Mouse (Mus musculus) G1E-ER4 (cell line): ENCODE results near the gene Lsm14a. TPM values are rescaled to one million over a fixed set of nuclear protein-coding genes. Genes with fewer than 3 reads are reported as not detected.

Source experiments
- GATA1 ChIP-seq: IDR thresholded peaks from one replicate; pipeline ENCODE4 v1.8.0; 2012; ENCODE audit warnings: low read length, inconsistent platforms
- polyA plus RNA-seq: library from polyadenylated mRNA; stranded (reverse); fragments of >175 nt; gene quantifications from 2 replicates; pipeline ENCODE4 v1.2.3, GENCODE M21; 2012

Lsm14a gene
- polyA plus RNA-seq: 54.2 and 72.4 TPM in 2 replicates

GRCm38 (mm10) chr7:34393215-34393614 lies at the start of gene Lsm14a:
TSS of gene Lsm14a (minus strand) at chr7:34393315.
- no peak for TF ChIP-seq GATA1

DNA sequence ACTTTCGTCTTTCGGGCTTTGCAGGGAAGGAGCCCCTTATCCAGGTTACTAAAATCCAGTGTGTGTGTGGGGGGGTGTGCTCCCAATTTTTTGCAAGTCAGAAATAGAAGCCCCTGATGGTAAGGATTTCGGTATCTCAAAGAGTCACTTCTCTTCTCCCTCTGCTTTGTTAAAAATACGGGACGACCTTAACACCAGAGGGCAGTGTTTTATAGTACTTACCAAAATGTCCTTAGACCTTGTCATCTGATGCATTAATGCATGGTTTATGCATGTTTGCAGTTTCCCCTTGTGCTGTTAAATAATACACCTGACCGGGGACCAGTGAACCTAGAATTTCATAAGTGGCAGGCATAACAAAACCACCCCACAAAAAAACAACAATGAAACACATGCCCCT lies 45.8 kb upstream of the Lsm14a start:
- TF ChIP-seq GATA1: no peak

GRCm38 (mm10) chr7:34433597-34433996 lies 40.5 kb upstream of the Lsm14a start:
- TF ChIP-seq GATA1: no peak

DNA sequence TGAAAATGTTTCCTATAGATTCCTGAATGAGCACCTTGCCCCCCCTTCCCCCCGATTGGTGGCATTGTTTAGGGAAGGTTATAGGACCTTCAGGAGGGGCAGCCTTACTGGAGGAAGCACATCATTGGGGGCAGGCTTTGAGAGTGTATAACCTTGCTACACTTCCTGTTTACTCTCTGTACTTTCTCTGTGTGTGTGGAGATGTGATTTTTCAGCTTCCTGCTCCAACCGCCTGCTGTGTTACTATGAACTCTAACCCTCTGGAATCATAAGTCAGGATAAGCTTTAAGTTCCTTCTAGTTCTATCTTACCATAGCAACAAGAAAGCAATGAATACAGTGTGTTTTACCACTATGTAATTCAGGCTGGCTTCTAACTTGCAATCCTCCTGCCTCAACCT lies 28.1 kb upstream of the Lsm14a start:
- TF ChIP-seq GATA1: no peak

DNA sequence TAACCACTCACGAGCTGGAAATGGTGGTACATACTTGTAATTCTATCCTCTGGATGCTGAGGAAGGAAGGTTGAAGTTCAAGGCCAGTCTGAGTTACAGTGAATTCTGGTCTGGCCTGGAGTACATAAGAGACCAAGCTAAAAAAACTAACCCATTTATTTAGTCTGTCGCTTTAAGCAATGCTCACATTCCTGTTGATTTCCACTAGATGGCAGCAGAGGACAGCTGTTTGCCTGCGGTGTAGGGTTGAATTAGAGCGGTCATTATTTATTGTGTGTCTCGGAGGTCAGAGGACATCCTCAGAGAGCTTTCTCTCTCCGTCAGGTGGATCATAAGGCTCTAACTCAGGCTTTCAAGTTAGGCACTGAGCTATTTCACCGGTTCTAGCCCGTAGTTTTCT lies 14.4 kb upstream of the Lsm14a start:
- no peak for TF ChIP-seq GATA1

DNA sequence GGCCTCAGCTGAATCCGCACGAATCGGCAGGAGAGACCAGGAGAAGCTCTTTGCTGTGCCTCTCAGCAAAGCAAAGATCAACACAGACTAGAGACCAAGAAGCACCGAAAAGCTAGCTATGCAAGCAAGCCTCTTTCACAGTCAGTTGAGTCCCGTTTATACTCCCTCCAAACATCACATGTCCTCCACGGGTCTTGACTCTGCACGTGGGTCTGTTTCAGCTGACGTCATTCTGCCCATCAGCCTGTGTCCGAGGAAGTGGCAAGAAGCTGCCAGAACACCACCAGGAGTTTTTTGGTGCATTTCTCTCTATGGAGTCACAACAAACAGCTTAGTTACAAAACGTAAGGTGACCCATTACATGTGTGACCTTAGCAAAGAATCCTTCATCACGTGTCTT lies 10.8 kb upstream of the Lsm14a start:
- no peak for TF ChIP-seq GATA1

- TF ChIP-seq GATA1: no peak
Observed at GRCm38 (mm10) chr7:34400070-34400469, 7.0 kb upstream of the Lsm14a start.

DNA sequence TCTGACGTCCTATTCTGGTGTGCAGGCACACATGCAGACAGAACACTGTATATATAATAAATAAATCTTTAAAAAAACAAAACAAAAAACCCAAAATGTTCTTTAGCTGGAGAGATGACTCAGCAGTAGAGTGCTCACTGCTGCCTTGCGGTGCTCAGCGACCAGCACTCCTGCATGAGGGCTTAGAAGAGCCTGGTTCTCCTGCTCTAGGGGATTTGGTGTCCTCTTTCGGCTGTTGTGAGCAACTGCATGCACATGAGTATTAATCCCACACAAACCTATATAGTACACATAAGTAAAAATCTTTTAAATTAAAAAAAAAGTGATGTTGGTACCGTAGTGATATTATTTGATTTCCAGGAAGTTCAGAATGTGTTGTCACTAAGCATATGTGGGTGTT lies 5.7 kb upstream of the Lsm14a start:
- TF ChIP-seq GATA1: no peak

DNA sequence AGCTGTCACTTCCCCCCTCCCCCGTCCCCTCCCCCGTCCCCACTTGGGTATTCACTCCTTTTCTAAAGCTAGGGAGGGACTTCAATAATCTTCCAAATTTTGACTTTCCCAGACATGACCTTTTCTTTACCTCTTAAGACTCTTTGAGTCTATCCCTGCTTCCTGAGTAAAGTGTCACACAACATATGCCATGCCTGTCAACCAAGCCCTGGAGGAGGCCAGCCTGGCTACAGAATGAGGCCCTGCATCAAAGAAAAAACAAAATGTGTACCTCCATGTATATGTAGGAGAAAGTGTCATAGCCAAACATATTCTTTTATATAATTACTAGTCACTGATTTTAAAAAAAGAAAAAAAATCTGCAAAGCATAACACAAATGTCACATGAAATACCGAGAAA lies 3.7 kb upstream of the Lsm14a start:
- TF ChIP-seq GATA1: no peak

DNA sequence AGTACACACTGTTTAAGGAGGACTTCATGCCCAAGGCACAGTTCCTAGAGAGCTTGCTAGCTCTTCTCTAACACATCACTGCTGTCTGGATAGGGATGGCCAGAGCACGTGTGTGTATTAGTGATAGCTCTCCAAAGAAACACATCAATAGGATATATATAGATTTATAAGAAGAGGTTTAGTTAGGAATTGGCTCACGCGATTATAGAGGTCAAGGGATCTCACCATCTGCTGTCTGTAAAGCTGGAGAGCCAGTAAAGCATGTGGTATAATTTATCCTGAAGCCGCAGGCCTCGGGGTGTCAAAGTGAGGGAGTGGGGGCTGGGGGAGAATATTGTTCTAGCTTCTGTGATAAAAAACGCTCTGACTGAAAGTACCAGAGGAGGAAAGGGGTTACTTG lies 2.6 kb upstream of the Lsm14a start:
- no peak for TF ChIP-seq GATA1

- TF ChIP-seq GATA1: no peak
Observed at GRCm38 (mm10) chr7:34394636-34395035, 1.5 kb upstream of the Lsm14a start.

DNA sequence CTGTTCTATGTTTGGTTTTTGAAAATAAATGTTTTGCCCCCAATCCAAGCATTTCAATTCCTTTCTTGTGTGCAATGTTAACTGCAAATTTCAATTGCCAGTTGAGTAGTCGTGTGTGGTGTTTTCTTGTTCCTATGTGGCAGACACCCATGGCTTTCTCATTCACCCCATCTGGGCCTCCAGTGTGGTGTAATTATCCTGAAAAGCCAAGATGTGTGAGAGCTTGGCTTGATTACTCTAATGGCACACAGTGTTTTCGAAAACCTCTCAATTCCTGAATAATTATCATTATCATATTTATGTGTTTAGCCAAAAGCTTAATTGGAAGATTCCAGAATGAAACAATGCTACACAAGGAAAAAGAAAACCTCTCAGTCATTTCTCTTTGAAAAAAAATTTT lies 976 bp upstream of the Lsm14a start:
- no peak for TF ChIP-seq GATA1

GRCm38 (mm10) chr7:34392335-34392734 lies 780 bp downstream of the Lsm14a start:
- TF ChIP-seq GATA1: no peak

GRCm38 (mm10) chr7:34391711-34392110 lies 1.4 kb downstream of the Lsm14a start:
- no peak for TF ChIP-seq GATA1

DNA sequence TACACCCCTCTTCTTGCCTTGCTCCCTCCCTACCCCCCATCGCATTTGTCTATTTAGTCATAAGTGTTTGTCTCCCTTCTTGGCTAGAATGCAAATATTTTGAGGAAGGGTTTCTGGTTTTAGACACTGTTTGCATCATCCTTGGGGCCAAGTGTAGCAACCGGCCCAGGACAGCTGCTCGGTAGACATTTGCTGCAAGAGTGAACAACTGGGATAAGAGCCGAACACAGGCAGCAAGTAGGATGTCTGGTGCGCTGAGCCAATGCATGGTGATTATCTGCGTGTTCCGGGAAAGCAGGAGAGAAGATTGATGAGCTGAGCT lies 2.3 kb downstream of the Lsm14a start:
- TF ChIP-seq GATA1: no peak

DNA sequence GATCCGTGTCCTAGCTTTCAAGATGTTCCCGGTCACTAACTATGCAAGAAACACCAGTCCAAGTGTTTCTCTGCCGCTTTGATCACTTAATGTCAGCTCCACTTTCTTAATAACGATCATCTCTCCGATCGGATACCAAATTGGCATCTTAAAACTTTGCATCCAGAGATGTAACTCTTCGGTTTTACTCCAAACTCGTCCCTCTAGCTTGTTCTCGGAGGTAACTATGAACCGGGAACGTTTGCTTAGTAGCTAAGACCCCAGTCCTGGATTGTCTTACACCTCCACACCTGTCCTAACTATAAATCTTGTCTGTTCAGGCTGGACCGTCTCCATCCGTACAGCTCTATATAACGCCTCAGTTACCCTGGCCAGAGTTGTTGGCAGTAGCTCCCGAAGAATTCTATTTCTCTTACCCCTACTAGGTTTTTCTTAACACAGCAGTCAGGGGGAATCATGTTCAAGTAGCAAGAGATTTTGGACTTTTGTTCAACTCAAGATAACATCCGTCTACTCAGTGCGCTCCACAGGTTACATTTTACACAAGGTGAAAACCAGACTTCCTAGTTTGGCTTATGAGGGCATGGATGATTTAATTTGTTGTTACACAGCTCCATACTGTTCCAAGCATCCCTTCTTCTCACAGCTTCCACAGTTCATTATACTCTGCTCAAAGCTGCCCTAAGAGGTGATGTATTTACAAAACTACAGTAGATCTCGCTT lies 2.8 kb downstream of the Lsm14a start:
- no peak for TF ChIP-seq GATA1

DNA sequence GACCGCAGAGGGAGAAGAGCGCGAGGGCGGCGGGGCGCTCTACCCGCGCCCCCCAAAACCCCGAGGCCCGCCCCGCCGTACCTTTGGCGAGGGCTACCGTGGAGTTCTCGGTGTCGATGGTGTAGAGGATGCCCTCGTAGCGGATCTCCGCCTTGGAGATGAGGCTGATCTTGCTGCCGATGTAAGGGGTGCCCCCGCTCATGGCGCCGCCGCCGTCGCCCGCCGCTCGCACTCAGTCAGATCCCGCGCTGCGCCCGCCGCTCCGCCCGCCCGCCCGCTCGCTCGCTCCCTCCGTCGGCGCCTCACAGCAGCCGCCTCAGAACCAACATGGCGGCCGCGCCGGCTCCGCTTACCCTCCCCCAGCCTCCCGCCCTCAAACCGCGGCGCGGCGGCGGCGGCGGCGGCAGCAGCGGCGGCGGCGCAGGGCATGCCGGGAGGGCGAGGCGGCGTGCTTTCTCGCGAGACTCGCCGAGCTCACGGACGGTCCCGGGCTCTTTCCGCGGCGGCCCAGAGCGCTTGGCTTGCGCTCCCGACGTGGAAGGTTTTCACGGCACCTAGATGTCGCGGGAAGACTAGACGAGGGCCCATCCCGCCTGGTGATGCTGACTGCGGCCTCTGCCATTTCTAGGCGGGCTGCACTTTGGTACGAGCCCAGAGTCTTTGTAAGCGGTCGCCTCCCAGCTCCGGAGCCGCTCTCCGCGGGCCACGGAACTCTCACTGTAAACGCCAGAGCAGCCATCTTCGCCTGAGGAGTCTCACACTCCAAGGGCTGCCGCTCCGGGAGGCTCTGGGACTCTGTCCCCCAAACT lies 3.6 kb downstream of the Lsm14a start:
- TF ChIP-seq GATA1: no peak
